Mouse (Mus musculus) intestine, postnatal 0 days (tissue): Measurements from ENCODE around the gene Smad1. TPM values are rescaled to one million over a fixed set of nuclear protein-coding genes. Genes with fewer than 3 reads are reported as not detected.

Source experiments
- ATAC-seq: fragments of 200-750 bp; cut with Nextera tagmentation; 2 replicates; pipeline ENCODE4 v1.8.0; 2017; ENCODE audit warnings: mild to moderate bottlenecking, moderate TSS enrichment, moderate library complexity
- H3K27ac ChIP-seq: fragments of 300-500 bp; sonication (generic); 2 replicates; pipeline ENCODE4 v1.5.1; 2014; ENCODE audit warnings: mild to moderate bottlenecking, low read depth, low read length, moderate library complexity
- H3K27me3 ChIP-seq: fragments of 300-500 bp; sonication (generic); replicated peaks from 2 replicates; pipeline ENCODE4 v1.6.1; 2014; ENCODE audit warnings: low read length, mixed read lengths; ENCODE audit not compliant: control insufficient read depth, insufficient read depth
- H3K36me3 ChIP-seq: fragments of 300-500 bp; sonication (generic); 2 replicates; pipeline ENCODE4 v1.6.1; 2014; ENCODE audit warnings: mild to moderate bottlenecking, moderate library complexity; ENCODE audit not compliant: control insufficient read depth, insufficient read depth
- H3K4me1 ChIP-seq: fragments of 300-500 bp; sonication (generic); replicated peaks from 2 replicates; pipeline ENCODE4 v1.6.1; 2014; ENCODE audit warnings: antibody characterized with exemption, low read length, mixed read lengths; ENCODE audit not compliant: control insufficient read depth, insufficient read depth
- H3K4me2 ChIP-seq: fragments of 300-500 bp; sonication (generic); replicated peaks from 2 replicates; pipeline ENCODE4 v1.6.1; 2014; ENCODE audit warnings: low read depth, mild to moderate bottlenecking, moderate library complexity
- H3K4me3 ChIP-seq: fragments of 300-500 bp; sonication (generic); 2 replicates; pipeline ENCODE4 v1.5.1; 2014; ENCODE audit warnings: low read depth, low read length
- H3K9ac ChIP-seq: fragments of 300-500 bp; sonication (generic); 2 replicates; pipeline ENCODE4 v1.6.1; 2014; ENCODE audit warnings: mild to moderate bottlenecking, low read depth, low read length
- H3K9me3 ChIP-seq: fragments of 300-500 bp; sonication (generic); 2 replicates; pipeline ENCODE4 v1.6.1; 2016; ENCODE audit warnings: mixed run types; ENCODE audit not compliant: control insufficient read depth
- CTCF ChIP-seq: sonication (generic); IDR thresholded peaks from 2 replicates; pipeline ENCODE4 v1.5.1; 2016; ENCODE audit warnings: low read depth, mild to moderate bottlenecking, control low read depth, antibody characterized with exemption, moderate library complexity
- WGBS: fragments of 180-500 bp; shearing (Covaris S2); extraction: QIAGEN DNeasy Blood & Tissue Kit; methylation state at CpG from one replicate; pipeline ENCODE4 v1.1.7; 2014; 5-methylcytosine and 5-hydroxymethylcytosine counted together
- polyA plus RNA-seq: library from polyadenylated mRNA; unstranded; fragments of >200 nt; fragmentation: Nextera tagmentation; extraction: Ambion mirVana; gene quantifications from 2 replicates; pipeline ENCODE4 v1.2.1, GENCODE M21; 2015

The Smad1 gene
- polyA plus RNA-seq, 1 experiment from 2014 or later: 27.4 TPM

- 75% methylated on average over 5 of the region's 5 CpGs for WGBS
- H3K9me3 ChIP-seq: no peaks in the 10 kb centered on the region
- peaks cover 4% of the 10 kb centered on the region; the same call in 1 of the 2 replicates for H3K36me3 ChIP-seq
- H3K4me3 ChIP-seq: no peak overlapping the region
- no peak for ATAC-seq
- H3K4me2 ChIP-seq: no peak overlapping the region
- H3K9ac ChIP-seq: no peak overlapping the region
- no peak overlapping the region for H3K27ac ChIP-seq
- H3K27me3 ChIP-seq: no peaks in the 10 kb centered on the region
- H3K4me1 ChIP-seq: 0 out of 2 replicates have a peak, but pooled peaks cover 5% of the 10 kb centered on the region
- TF ChIP-seq CTCF: no peak
These were observed 6.1 kb downstream of the Smad1 start for GRCm38 (mm10) chr8:79393215-79393614.

GRCm38 (mm10) chr8:79392649-79393048 lies 6.7 kb downstream of the Smad1 start:
- Histone ChIP-seq H3K27ac (no peak overlapping the region), H3K9ac (no peak overlapping the region), H3K27me3 (no peaks in the 10 kb centered on the region), H3K36me3 (peaks cover 6% of the 10 kb centered on the region; the same call in 1 of the 2 replicates), H3K4me3 (no peak overlapping the region), H3K9me3 (no peaks in the 10 kb centered on the region), H3K4me2 (peak overlapping the region; percentile 18; the same call in 1 of the 2 replicates), H3K4me1 (0 out of 2 replicates have a peak, but pooled peaks cover 8% of the 10 kb centered on the region)
- no peak for ATAC-seq
- no peak for TF ChIP-seq CTCF
- 36% methylated on average over 6 of the region's 6 CpGs for WGBS

GRCm38 (mm10) chr8:79391454-79391853 lies 7.9 kb downstream of the Smad1 start:
- no peak overlapping the region for H3K9ac ChIP-seq
- no peak for ATAC-seq
- peaks cover 6% of the 10 kb centered on the region; the same call in 1 of the 2 replicates for H3K36me3 ChIP-seq
- no peak for TF ChIP-seq CTCF
- no peak overlapping the region for H3K27ac ChIP-seq
- 0 out of 2 replicates have a peak, but pooled peaks cover 8% of the 10 kb centered on the region for H3K4me1 ChIP-seq
- H3K9me3 ChIP-seq: no peaks in the 10 kb centered on the region
- WGBS: 86% methylated on average over 13 of the region's 13 CpGs
- H3K4me3 ChIP-seq: no peak overlapping the region
- H3K4me2 ChIP-seq: no peak overlapping the region
- no peaks in the 10 kb centered on the region for H3K27me3 ChIP-seq

- Histone ChIP-seq H3K9me3 (no peaks in the 10 kb centered on the region), H3K4me2 (no peak overlapping the region), H3K36me3 (peaks cover 6% of the 10 kb centered on the region; the same call in 1 of the 2 replicates), H3K4me3 (no peak overlapping the region), H3K4me1 (0 out of 2 replicates have a peak, but pooled peaks cover 7% of the 10 kb centered on the region), H3K27ac (no peak overlapping the region), H3K9ac (no peak overlapping the region), H3K27me3 (no peaks in the 10 kb centered on the region)
- 76% methylated on average over 23 of the region's 23 CpGs for WGBS
- TF ChIP-seq CTCF: no peak
- ATAC-seq: no peak
These were observed 10.1 kb downstream of the Smad1 start for GRCm38 (mm10) chr8:79389074-79389786.

GRCm38 (mm10) chr8:79386831-79387230 lies 12.5 kb downstream of the Smad1 start:
- Histone ChIP-seq H3K9ac (no peak overlapping the region), H3K4me1 (0 out of 2 replicates have a peak, but pooled peaks cover 7% of the 10 kb centered on the region), H3K9me3 (no peaks in the 10 kb centered on the region), H3K27me3 (no peaks in the 10 kb centered on the region), H3K27ac (no peak overlapping the region), H3K36me3 (peaks cover 6% of the 10 kb centered on the region; the same call in 1 of the 2 replicates), H3K4me2 (no peak overlapping the region), H3K4me3 (no peak overlapping the region)
- ATAC-seq: no peak
- no peak for TF ChIP-seq CTCF
- 65% methylated on average over 5 of the region's 5 CpGs for WGBS

GRCm38 (mm10) chr8:79386358-79386757 lies 13.0 kb downstream of the Smad1 start:
- TF ChIP-seq CTCF: peak; percentile 56
- WGBS: 77% methylated on average over 6 of the region's 6 CpGs
- ATAC-seq: no peak

More at GRCm38 (mm10) chr8:79386358-79386757, 13.0 kb downstream of the Smad1 start:
- Histone ChIP-seq H3K9me3 (no peaks in the 10 kb centered on the region), H3K4me3 (no peak overlapping the region), H3K4me2 (no peak overlapping the region), H3K36me3 (peaks cover 6% of the 10 kb centered on the region; the same call in 1 of the 2 replicates), H3K9ac (no peak overlapping the region), H3K4me1 (0 out of 2 replicates have a peak, but pooled peaks cover 7% of the 10 kb centered on the region), H3K27me3 (no peaks in the 10 kb centered on the region), H3K27ac (no peak overlapping the region)
